Mouse (Mus musculus) ES-Bruce4 (cell line): Measurements from ENCODE around the gene Ttc21a.
A peak's percentile ranks its signal among the peaks of the same experiment; 100 is the strongest.

Source experiments
- CTCF ChIP-seq: IDR thresholded peaks from one replicate; pipeline ENCODE4 v1.8.1; 2011; ENCODE audit warnings: low read depth, low read length
- EP300 ChIP-seq: IDR thresholded peaks from 2 replicates; pipeline ENCODE4 v1.6.1; 2011; ENCODE audit warnings: low read depth, low read length; ENCODE audit not compliant: insufficient read depth
- POLR2A ChIP-seq: IDR thresholded peaks from one replicate; pipeline ENCODE4 v1.8.1; 2011; ENCODE audit warnings: low read length; ENCODE audit not compliant: insufficient read depth

DNA sequence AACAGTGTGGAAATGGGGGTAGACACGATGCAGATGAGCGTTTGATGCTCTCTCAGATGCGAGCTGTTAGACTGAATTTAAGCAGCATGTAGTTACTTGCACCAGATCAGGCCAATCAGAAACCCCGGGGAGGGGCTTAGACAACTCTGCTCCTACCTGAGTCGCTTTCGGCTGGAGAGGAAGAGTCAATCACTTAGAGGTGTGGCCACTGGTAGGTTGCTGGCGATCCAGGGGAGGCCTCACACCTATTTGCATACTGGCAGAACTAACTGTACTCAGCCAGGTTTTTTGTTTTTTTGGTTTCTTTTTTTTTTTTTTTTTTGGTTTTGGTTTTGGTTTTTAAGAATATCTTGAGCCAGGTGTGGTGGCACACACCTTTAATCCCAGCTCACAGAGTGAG lies 50.9 kb downstream of the Ttc21a start:
- TF ChIP-seq EP300 (no peak), CTCF (no peak), POLR2A (peak; percentile 74)
